Mouse (Mus musculus) MEL (cell line): Measurements from ENCODE around the gene Smarca4.

Experiments used
- GATA1 ChIP-seq: IDR thresholded peaks from 2 replicates; pipeline ENCODE4 v1.6.1; 2011; ENCODE audit warnings: low read depth, low read length, improper control_type of control experiment
- NRF1 ChIP-seq: IDR thresholded peaks from 2 replicates; pipeline ENCODE4 v1.6.1; 2014; ENCODE audit warnings: low read depth, mild to moderate bottlenecking, inconsistent platforms, low read length, improper control_type of control experiment, moderate library complexity; ENCODE audit not compliant: poor library complexity, insufficient read depth, severe bottlenecking

- TF ChIP-seq GATA1 (no peak), NRF1 (0 out of 2 replicates have a peak, but pooled peaks have one; percentile 0)
Measured at GRCm38 (mm10) chr9:21627145-21627795, 11.3 kb downstream of the Smarca4 start.
